Mouse (Mus musculus) hindlimb bud, embryonic 11.5 days (tissue): Measurements from ENCODE around the gene Wnt2b.

Experiments
- DNase-seq: peaks from one replicate; pipeline ENCODE4 v3.0.0-alpha.2; 2012; ENCODE audit warnings: low read depth, low spot score; ENCODE audit errors: extremely low spot score

The Wnt2b gene

GRCm38 (mm10) chr3:104965070-104965855, 3.5 kb upstream of the Wnt2b start:
- no peak for DNase-seq

DNA sequence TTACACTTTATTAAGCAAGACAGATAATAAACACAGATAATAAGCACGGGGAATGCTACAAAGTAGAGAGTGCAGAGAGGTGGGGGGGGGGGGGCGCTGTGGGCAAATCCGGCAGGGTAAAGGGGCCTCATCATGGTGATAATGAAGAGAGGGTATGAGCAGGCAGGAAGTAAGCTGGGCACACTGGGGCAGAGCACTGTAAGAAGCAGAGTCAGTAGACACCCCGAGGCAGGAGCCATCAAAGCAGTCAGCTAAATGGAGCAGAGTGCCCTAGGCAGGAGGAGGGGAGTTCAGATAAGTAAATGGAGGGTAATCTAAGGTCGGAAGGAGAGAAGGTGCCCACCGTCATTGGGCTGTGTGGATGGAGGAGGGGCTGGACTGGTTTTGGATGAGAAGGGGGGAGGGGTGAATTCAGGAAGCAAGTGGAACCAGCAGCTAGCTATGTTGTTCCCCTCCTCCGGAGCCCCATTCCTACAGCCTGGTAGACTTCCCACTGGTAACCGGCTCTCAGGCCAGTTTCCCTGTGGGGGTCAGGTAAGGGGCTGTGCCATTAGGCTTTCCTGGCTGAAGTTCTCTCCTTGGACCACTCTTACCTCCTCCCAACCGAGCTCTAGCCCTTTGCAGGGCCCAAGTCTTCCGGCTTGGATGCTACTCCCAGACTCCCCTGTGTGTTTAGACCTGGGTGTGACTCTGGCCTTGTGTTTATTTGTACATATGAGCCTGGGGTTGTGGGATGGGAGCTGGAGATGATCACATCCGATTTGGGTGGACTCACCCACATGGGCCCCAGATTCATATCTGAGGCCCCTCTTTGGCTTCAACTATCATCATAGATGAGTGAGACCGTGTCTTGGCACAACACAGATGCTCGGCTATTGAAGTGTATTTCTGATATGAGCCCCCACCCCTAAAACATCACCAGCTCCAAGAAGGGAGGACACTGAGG, 1.9 kb upstream of the Wnt2b start:
- no peak for DNase-seq

GRCm38 (mm10) chr3:104962866-104963265, 1.1 kb upstream of the Wnt2b start:
- no peak for DNase-seq

DNA sequence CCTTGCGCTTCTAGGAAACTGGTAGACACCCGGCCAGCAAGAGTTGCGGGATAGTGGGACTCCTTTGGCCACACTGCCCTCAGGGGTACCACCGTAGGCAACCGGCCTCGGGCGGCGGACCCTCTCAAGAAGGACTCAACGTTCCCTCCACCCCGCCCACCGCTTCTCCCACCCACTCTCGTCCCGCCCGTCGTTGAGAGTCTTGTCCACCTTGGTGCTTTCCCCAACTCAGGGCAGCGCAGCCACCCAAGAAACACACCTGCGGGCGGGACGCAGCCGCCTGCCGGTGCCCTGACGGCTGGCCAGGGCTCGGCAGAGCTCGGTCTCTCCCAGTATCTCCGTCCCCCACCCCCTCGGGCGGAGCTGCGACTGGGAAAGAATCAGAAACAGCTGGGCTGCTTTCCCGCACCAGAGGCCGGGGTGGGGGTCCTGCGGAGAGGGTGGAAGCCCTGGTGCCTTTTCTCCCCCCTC, 455 bp upstream of the Wnt2b start:
- DNase-seq: no peak

DNA sequence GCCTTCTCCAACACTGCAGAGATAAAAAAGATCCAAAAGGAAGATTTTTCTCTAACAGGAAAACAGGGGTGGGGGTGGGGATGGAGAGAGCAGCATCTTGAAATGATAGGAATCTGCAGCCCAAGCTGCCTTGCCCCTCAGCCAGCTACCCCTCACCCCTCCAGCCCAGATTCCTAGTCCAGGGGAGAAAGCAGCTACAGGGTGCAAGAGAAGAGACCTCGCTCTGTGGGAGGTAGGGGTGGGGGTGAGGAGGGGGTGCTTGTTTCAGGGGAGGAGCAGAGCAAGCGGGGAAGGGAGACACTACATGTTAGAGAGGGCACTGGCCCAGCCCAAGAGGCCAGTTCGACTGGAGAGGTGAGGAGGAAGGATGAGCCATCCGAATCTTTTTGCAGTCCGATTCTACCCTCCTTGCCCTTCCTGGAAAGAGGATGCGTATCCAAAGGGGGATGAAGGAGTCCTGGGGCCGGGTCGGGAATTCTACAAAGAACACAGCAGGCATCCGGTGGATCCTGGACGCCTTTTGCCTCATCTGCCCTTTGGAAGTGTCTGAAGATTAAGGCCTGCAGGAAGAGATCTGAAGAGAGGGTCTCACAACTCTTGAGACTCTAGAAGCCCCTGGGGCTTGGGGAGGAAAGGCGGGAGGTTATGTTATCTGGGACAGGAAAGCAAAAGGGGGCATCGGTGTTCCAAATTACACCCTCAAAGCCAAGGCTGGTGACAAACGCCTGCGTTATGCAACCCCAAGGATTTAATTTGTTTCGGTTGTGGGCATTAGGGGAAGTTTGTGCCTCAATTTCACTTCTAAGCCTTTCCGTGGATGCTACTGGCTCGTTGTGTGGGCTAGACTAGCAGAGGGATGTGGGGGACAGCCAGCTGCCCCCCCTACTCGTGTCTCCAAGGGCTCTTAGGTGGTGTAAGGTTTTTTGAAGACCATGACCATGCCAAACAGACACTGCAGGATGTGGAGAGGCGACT, 1.4 kb downstream of the Wnt2b start:
- DNase-seq: no peak

DNA sequence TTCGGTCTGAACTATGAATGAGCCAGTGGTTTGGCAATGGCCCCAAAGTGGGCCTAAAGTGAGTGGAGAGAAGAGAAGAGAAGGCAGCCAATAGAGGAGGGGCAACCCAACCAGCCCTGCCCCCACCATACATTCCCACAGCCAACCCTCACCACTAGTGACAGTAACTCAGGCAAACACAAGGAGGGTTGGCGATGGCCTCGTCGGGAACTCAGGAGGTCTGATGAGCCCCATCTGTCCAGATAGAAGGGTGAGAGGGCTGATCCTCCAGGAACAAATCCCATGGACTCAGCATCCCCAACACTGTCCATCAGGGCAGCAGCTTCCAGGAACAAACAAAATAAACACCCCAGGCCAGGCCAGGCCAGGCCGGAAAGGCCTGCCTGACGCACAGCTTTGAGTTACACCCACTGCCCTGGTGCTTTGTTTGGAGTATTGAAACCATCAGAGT, 5.6 kb downstream of the Wnt2b start:
- DNase-seq: no peak

- DNase-seq: no peak
Measured at GRCm38 (mm10) chr3:104954551-104954950, 7.2 kb downstream of the Wnt2b start.

DNA sequence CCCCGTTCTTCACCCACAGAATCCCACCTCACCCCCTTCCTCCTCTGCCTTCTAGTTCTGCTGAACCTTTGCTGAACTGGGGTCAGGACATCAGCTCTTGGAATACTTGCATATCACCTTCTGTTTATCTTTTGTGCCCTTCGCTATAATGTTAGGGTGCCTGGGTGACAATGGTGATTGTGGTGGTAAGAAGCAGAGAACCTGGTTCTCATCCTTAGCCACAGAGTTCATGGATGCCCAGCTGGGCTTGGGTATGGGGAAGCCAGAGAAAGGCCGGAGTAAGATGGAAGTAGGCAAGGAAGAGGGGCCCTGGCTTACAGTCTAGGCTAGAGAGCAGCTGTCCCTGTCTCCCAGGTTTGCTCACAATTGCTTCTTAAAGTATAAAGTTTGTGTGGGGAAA, 7.6 kb downstream of the Wnt2b start:
- DNase-seq: no peak

DNA sequence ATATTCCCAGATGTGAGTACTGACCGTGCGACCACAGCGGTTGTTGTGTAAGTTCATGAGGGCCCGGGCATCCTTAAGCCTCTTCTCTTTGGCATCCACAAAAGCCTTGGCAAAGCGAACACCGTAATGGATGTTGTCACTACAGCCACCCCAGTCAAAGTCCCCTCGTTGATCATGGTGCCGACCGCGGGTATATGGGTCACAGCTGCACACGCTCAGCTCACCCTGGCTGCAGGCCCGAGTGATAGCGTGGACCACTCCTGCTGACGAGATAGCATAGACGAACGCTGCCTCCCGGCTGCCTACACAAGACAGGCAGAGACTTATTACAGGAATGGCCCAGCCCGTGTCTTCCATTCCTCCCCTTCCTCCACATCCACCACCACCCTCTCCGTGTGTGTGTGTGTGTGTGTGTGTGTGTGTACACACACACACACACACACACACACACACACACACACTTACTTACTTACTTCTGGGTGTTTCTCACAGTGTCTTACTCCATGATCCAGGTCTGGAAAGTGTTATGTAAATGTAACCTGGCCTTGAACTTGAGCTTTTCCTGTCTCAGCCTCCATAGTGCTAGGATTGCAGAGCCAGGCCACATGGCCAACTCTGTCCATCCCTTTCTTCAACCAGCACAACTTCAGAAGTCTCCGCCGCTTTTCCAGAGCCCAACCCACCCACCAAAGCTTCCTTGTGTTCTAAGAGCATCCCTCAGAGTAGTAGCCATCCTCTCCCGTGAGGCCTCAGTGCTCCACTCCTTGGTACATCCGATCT, 8.6 kb downstream of the Wnt2b start:
- DNase-seq: no peak

DNA sequence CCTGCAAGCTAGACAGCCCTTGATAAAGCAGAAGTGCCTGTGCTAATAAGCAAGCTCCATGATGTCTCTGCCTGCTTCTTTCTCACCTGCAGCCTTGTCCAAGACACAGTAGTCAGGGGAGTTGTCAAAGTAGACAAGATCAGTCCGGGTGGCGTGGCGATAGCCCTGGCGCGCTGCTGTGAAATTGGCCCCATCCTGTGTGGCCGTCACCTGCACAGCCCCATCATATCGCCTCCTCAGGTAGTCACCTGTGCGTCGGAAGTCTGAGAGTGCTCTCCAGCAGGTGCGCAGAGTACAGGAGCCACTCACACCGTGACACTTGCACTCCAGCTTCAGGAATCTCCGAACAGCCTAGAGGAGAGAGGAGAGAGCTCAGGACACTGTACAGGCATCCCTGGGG, 10.8 kb downstream of the Wnt2b start:
- DNase-seq: no peak

- no peak for DNase-seq
Measured at GRCm38 (mm10) chr3:104944894-104945293, 16.8 kb downstream of the Wnt2b start.

- DNase-seq: no peak
Measured at GRCm38 (mm10) chr3:104943333-104943732, 18.4 kb downstream of the Wnt2b start.

- no peak for DNase-seq
Measured at GRCm38 (mm10) chr3:104942682-104943081, 19.0 kb downstream of the Wnt2b start.

- no peak for DNase-seq
Measured at GRCm38 (mm10) chr3:104940691-104941090, 21.0 kb downstream of the Wnt2b start.

DNA sequence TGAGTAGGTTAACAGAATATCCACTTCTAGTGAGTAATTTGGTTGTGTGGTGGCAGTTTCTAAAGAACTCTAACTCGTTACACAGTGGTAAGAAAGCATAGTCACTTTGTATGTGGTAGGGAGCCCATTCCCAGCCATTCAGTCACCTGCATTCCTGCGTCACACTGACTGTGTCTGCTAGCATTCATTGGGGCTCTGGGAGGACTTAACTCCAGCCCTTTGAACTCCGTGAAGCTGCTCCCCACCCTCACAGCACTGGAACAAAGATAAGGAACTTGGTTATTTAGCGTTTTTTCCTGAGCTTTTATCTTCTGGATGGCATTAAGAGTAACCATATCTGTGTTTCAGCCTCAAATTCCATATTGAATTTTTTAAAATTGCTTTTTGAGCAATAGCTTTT, 23.4 kb downstream of the Wnt2b start:
- no peak for DNase-seq

DNA sequence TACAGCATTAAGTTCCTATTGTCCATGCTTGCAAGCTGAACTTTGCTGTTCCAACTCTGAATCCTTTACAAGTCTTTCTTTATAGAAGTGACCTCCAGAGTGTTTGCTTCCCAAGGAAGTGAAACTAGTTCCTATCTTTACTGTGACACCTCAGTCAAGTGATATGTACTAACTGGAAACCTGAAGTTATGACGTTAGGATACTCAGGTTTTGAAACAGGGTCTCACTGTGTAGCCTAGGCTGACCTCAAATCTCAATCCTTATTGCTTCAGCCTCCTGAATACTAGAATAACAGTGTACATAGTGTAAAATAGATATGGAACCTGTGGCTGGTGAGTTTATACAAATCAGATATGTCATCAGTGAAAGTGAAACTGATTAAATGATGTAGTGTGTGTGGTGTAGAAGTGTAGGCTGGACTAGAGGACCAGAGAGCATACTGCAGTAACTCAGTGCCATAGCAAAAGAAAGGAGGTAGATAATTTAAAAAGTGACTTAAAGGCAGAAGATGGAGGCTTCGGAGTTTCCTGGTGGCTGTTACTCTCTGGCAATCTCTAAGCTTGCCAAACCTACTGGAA, 23.9 kb downstream of the Wnt2b start:
- no peak for DNase-seq

- DNase-seq: no peak
Measured at GRCm38 (mm10) chr3:104929385-104929784, 32.3 kb downstream of the Wnt2b start.

DNA sequence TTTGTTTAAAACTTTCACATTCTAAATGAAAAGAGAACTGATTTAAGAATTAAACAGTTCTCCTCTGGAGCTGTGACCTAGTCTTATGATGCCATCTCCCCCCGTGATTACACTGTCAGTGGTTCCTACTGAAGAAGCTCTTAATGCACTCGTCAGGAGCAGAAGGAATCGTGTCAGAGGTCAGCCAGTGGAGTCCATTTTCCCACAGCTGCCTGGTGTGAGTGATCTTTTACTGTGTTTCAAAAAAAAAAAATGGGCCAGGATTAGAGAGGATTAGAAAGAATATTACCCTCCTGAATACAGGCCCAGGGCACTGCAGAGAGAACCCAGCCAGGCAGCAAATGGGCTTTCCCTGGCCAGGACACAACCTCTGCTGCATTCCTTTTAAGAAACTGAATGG, 46.7 kb downstream of the Wnt2b start:
- no peak for DNase-seq

DNA sequence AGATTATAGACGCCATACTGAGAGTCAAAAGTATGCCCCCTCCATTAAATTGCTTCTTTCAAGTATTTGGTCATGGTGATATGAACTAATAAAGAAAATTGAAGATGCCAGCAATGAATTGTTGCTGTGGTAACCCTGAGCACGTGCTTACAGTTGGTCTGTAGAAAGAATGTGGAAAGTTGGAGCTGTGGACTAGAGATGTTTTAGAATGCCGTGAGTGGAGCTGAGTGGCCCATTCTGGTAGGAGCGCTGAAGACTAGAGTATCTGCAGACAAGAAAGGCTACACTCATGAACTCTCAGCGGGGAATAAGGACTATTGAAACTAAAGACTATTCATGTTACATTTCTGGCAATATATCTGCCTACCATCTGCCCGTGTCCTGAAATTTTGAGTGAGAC, 52.5 kb downstream of the Wnt2b start:
- DNase-seq: no peak

GRCm38 (mm10) chr3:104906007-104906406, 55.7 kb downstream of the Wnt2b start:
- no peak for DNase-seq
